Mouse (Mus musculus): ENCODE data around the gene Abcg4. TPM values are rescaled to one million over a fixed set of nuclear protein-coding genes. Genes with fewer than 3 reads are reported as not detected.
A peak's percentile ranks its signal among the peaks of the same experiment; 100 is the strongest.
"Not testable (repeated sequence)": the region's sequence is repeated elsewhere in the genome, so short reads cannot be mapped to it uniquely, and the experiment has no call there.

Gene Abcg4
- polyA plus RNA-seq, 1 experiment from 2014 or later: 2.8 TPM

GRCm38 (mm10) chr9:44311136-44312134 is 23.0 kb upstream of the Abcg4 start:
- peaks cover 9% of the 10 kb centered on the region; the same call in 1 of the 2 replicates for H3K4me1 ChIP-seq (ENCODE audit: insufficient read depth, low read length)
- peaks cover 44% of the 10 kb centered on the region for H3K36me3 ChIP-seq (ENCODE audit: insufficient read depth, low read length)
- H3K27ac ChIP-seq (ENCODE audit: low read length): peak overlapping the region; percentile 63
- H3K4me2 ChIP-seq (replicated peaks; ENCODE audit: low read depth, low read length): peak overlapping the region; percentile 30
- WGBS: 17% methylated on average over 27 of the region's 27 CpGs
- H3K4me3 ChIP-seq (ENCODE audit: low read length): no peak overlapping the region; the same call in 1 of the 2 replicates
- no peaks in the 10 kb centered on the region for H3K27me3 ChIP-seq (ENCODE audit: insufficient read depth, low read length)
- peak; percentile 72; the same call in 1 of the 2 replicates for ATAC-seq (ENCODE audit: low FRiP score, low TSS enrichment)
- peak overlapping the region; percentile 3 for H3K9ac ChIP-seq (replicated peaks; ENCODE audit: low read length)
- H3K9me3 ChIP-seq (ENCODE audit: low read length): no peaks in the 10 kb centered on the region

DNA sequence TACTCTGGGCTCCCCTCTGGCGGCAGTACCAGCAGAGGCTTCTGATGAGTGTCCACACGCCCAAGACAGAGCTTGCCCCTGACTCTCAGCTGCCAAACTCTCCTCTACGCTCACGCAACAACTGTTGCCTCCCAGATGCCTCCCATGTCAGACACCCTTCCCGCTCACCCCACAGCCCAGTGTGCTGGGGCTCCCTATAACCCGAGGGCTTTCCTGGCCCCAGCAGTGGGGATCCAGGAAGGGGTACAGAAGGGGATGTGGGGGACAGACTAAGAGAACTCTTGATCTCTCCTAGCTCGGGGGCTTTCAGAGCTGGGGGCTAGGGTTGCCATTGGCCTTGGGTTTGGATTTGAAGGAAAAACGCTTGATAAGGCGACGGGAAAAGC is 22.3 kb upstream of the Abcg4 start:
- H3K4me2 ChIP-seq (replicated peaks; ENCODE audit: low read depth, low read length): peak overlapping the region; percentile 30; the same call in 1 of the 2 replicates
- H3K36me3 ChIP-seq (ENCODE audit: insufficient read depth, low read length): peaks cover 37% of the 10 kb centered on the region
- H3K4me3 ChIP-seq (ENCODE audit: low read length): no peak overlapping the region
- no peak for ATAC-seq (ENCODE audit: low FRiP score, low TSS enrichment)
- peaks cover 9% of the 10 kb centered on the region; the same call in 1 of the 2 replicates for H3K4me1 ChIP-seq (ENCODE audit: insufficient read depth, low read length)
- H3K27me3 ChIP-seq (ENCODE audit: insufficient read depth, low read length): no peaks in the 10 kb centered on the region
- WGBS: 47% methylated on average over 10 of the region's 10 CpGs
- H3K9ac ChIP-seq (replicated peaks; ENCODE audit: low read length): peak overlapping the region; percentile 3; the same call in 1 of the 2 replicates
- H3K27ac ChIP-seq (ENCODE audit: low read length): peak overlapping the region; percentile 63
- H3K9me3 ChIP-seq (ENCODE audit: low read length): no peaks in the 10 kb centered on the region

DNA sequence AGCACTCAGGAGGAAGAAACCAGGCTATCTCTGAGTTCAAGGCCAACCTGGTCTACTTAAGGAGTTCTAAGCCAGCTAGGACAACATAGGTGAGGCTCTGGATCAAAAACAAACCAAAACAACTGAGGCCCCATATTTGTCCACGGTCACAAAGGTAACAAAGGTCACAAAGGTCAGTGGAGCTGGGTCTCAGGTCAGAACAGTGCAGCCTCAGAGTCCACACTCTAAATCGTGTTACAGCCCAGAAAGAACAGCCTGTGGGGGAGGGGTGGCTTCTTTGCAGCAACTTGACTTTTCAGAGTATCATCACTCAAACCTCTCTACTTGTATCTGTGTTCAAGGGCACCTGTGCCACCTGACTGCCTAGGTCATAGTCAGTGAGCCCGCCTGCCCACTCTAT is 21.3 kb upstream of the Abcg4 start:
- Histone ChIP-seq H3K36me3 (ENCODE audit: insufficient read depth, low read length) (peaks cover 28% of the 10 kb centered on the region), H3K9ac (replicated peaks; ENCODE audit: low read length) (no peak overlapping the region), H3K27ac (ENCODE audit: low read length) (no peak overlapping the region), H3K4me3 (ENCODE audit: low read length) (no peak overlapping the region), H3K4me1 (ENCODE audit: insufficient read depth, low read length) (peaks cover 9% of the 10 kb centered on the region), H3K27me3 (ENCODE audit: insufficient read depth, low read length) (no peaks in the 10 kb centered on the region), H3K9me3 (ENCODE audit: low read length) (no peaks in the 10 kb centered on the region), H3K4me2 (replicated peaks; ENCODE audit: low read depth, low read length) (no peak overlapping the region)
- no peak for ATAC-seq (ENCODE audit: low FRiP score, low TSS enrichment)
- 64% methylated on average over 3 of the region's 3 CpGs for WGBS

DNA sequence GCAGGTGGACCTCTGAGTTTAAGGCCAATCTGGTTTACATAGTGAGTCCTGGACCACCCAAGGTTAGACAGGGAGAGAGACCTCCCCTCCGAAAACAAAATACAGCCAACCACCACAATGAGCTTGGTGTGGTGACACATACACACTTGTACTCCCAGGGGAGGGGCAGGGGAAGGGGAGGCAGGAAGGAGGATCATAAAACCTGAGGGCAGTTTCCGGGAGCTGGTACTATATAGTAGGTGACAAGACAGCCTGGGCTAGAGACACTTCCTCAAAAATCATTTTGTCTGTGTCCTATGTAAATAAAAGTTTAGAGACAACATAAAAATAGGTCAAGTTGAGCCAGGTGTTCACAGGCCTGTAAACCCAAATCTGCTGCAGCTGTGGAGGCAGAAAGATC is 18.8 kb upstream of the Abcg4 start:
- Histone ChIP-seq H3K27ac (ENCODE audit: low read length) (no peak overlapping the region), H3K9ac (replicated peaks; ENCODE audit: low read length) (no peak overlapping the region), H3K9me3 (ENCODE audit: low read length) (no peaks in the 10 kb centered on the region), H3K36me3 (ENCODE audit: insufficient read depth, low read length) (peaks cover 9% of the 10 kb centered on the region), H3K4me3 (ENCODE audit: low read length) (no peak overlapping the region), H3K4me2 (replicated peaks; ENCODE audit: low read depth, low read length) (no peak overlapping the region), H3K4me1 (ENCODE audit: insufficient read depth, low read length) (peaks cover 19% of the 10 kb centered on the region), H3K27me3 (ENCODE audit: insufficient read depth, low read length) (no peaks in the 10 kb centered on the region)
- 51% methylated on average over 2 of the region's 2 CpGs for WGBS
- no peak for ATAC-seq (ENCODE audit: low FRiP score, low TSS enrichment)

DNA sequence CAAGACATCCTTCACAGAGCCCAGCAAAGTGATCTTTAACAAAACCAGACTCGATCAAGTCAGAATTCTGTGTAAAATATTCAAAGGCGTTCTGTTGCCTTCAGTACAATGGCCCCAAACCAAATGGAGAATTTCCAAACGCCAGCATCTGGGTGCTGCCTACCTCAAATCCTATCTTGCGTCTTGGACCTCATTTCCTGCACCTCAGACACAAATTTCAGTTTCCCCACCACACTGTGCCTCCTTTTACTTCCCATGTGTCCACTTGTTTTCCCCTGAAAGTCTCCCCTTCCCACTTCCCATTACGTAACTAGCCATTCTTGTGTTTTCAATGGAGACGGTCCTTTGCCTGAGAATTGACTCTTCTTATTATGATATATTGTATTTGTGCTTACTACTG is 18.1 kb upstream of the Abcg4 start:
- Histone ChIP-seq H3K9me3 (ENCODE audit: low read length) (no peaks in the 10 kb centered on the region), H3K4me1 (ENCODE audit: insufficient read depth, low read length) (peaks cover 19% of the 10 kb centered on the region), H3K4me3 (ENCODE audit: low read length) (no peak overlapping the region), H3K27me3 (ENCODE audit: insufficient read depth, low read length) (no peaks in the 10 kb centered on the region), H3K9ac (replicated peaks; ENCODE audit: low read length) (no peak overlapping the region), H3K36me3 (ENCODE audit: insufficient read depth, low read length) (peaks cover 16% of the 10 kb centered on the region), H3K4me2 (replicated peaks; ENCODE audit: low read depth, low read length) (no peak overlapping the region), H3K27ac (ENCODE audit: low read length) (no peak overlapping the region)
- 85% methylated on average over 6 of the region's 6 CpGs for WGBS
- no peak for ATAC-seq (ENCODE audit: low FRiP score, low TSS enrichment)

- H3K9ac ChIP-seq (replicated peaks; ENCODE audit: low read length): peak within 1 kb of the TSS; percentile 77
- H3K4me3 ChIP-seq (ENCODE audit: low read length): peak within 1 kb of the TSS; percentile 69
- H3K27ac ChIP-seq (ENCODE audit: low read length): peak within 1 kb of the TSS; percentile 71
- H3K4me2 ChIP-seq (replicated peaks; ENCODE audit: low read depth, low read length): peak within 1 kb of the TSS; percentile 68
- H3K4me1 ChIP-seq (ENCODE audit: insufficient read depth, low read length): peaks cover 10% of the 10 kb centered on the region
- H3K36me3 ChIP-seq (ENCODE audit: insufficient read depth, low read length): peaks cover 19% of the 10 kb centered on the region
- peak; percentile 100 for ATAC-seq (ENCODE audit: low FRiP score, low TSS enrichment)
- WGBS: under 1% methylated on average over 54 of the region's 54 CpGs
- H3K9me3 ChIP-seq (ENCODE audit: low read length): no peaks in the 10 kb centered on the region
- no peaks in the 10 kb centered on the region for H3K27me3 ChIP-seq (ENCODE audit: insufficient read depth, low read length)
Observed at GRCm38 (mm10) chr9:44305466-44306079, 17.2 kb upstream of the Abcg4 start, which contains the start of gene Hinfp. Gene Hinfp, minus strand, starts transcription at chr9:44305671.

- ATAC-seq (ENCODE audit: low FRiP score, low TSS enrichment); H3K27ac ChIP-seq (ENCODE audit: low read length); H3K4me2 ChIP-seq (replicated peaks; ENCODE audit: low read depth, low read length); H3K4me1 ChIP-seq (ENCODE audit: insufficient read depth, low read length); H3K4me3 ChIP-seq (ENCODE audit: low read length); H3K9ac ChIP-seq (replicated peaks; ENCODE audit: low read length); H3K9me3 ChIP-seq (ENCODE audit: low read length); H3K27me3 ChIP-seq (ENCODE audit: insufficient read depth, low read length): not testable (repeated sequence)
- WGBS: 90% methylated on average over 3 of the region's 3 CpGs
- peaks cover 61% of the 10 kb centered on the region for H3K36me3 ChIP-seq (ENCODE audit: insufficient read depth, low read length)
Observed at GRCm38 (mm10) chr9:44300001-44300400, 11.6 kb upstream of the Abcg4 start.

DNA sequence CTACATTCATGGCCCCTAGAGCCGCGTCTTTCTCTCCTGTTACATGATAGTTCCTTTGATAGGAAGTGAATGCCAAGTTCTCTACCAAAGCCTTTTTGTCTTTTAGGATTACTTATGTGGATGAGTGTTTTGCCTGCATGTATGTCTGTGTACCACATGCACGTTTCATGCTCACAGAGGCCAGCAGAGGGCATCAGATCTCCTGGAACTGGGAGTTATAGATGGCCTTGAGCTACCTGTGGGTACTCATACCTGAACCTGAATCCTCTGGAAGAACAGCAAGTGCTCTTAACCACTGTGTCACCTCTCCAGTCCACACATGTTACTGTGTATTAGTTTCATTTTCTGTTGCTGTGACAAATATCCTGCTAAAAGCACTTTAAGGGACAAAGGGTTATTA is 4.1 kb upstream of the Abcg4 start:
- no peak overlapping the region for H3K4me3 ChIP-seq (ENCODE audit: low read length)
- peaks cover 5% of the 10 kb centered on the region; the same call in 1 of the 2 replicates for H3K27me3 ChIP-seq (ENCODE audit: insufficient read depth, low read length)
- ATAC-seq (ENCODE audit: low FRiP score, low TSS enrichment): no peak
- H3K4me2 ChIP-seq (replicated peaks; ENCODE audit: low read depth, low read length): no peak overlapping the region
- WGBS: 74% methylated on average over 3 of the region's 3 CpGs
- peaks cover 45% of the 10 kb centered on the region for H3K36me3 ChIP-seq (ENCODE audit: insufficient read depth, low read length)
- H3K27ac ChIP-seq (ENCODE audit: low read length): no peak overlapping the region
- H3K9ac ChIP-seq (replicated peaks; ENCODE audit: low read length): no peak overlapping the region
- no peaks in the 10 kb centered on the region for H3K9me3 ChIP-seq (ENCODE audit: low read length)
- H3K4me1 ChIP-seq (ENCODE audit: insufficient read depth, low read length): peaks cover 16% of the 10 kb centered on the region

DNA sequence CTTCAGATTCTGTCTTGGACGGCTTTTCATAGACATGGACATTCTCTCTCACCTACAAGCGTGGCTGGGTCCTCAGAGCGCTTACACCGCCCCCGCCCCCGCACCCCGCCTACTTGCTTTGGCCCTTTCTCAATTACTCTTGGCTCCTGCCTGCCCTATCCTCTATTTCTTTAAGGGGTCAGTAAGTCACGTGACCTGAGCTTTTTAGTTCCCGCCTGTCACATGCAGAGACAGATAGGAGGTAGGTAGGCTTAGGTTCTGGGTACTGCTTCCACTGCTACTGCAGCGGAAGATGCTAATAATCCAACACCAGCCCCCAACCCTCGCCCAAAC is 510 bp upstream of the Abcg4 start:
- H3K4me3 ChIP-seq (ENCODE audit: low read length): no peak overlapping the region; the same call in 1 of the 2 replicates
- 3% methylated on average over 11 of the region's 11 CpGs for WGBS
- no peak overlapping the region for H3K27ac ChIP-seq (ENCODE audit: low read length)
- H3K4me1 ChIP-seq (ENCODE audit: insufficient read depth, low read length): peaks cover 23% of the 10 kb centered on the region
- H3K9me3 ChIP-seq (ENCODE audit: low read length): no peaks in the 10 kb centered on the region
- no peak overlapping the region for H3K9ac ChIP-seq (replicated peaks; ENCODE audit: low read length)
- ATAC-seq (ENCODE audit: low FRiP score, low TSS enrichment): 0 out of 2 replicates have a peak, but pooled peaks have one; percentile 25
- H3K27me3 ChIP-seq (ENCODE audit: insufficient read depth, low read length): peaks cover 16% of the 10 kb centered on the region; the same call in 1 of the 2 replicates
- peak overlapping the region; percentile 99; the same call in 1 of the 2 replicates for H3K4me2 ChIP-seq (replicated peaks; ENCODE audit: low read depth, low read length)
- peaks cover 16% of the 10 kb centered on the region for H3K36me3 ChIP-seq (ENCODE audit: insufficient read depth, low read length)
